Mouse (Mus musculus): Measurements from ENCODE around the gene Gm128. TPM values are rescaled to one million over a fixed set of nuclear protein-coding genes. Genes with fewer than 3 reads are reported as not detected.

The Gm128 gene
- polyA plus RNA-seq, 2 experiments, result 0.12 to 0.19 TPM

GRCm38 (mm10) chr3:95280747-95281146 lies 39.3 kb upstream of the Gm128 start:
- no peak for ATAC-seq (ENCODE audit: insufficient read depth)

GRCm38 (mm10) chr3:95277149-95277551 lies 35.8 kb upstream of the Gm128 start:
- ATAC-seq (ENCODE audit: insufficient read depth) (no peak), DNase-seq (ENCODE audit: low read depth in 3 of 3, low spot score in 3 of 3) (peak in 2 of 3 experiments; percentile 57 to 70)
- 64% methylated on average over 1 of the region's 1 CpGs for WGBS (ENCODE audit: insufficient replicate concordance)
- Histone ChIP-seq H3K4me1 (replicated peaks; ENCODE audit: control insufficient read depth in 2 of 2, insufficient read depth in 2 of 2, low read length in 1 of 2) (peaks cover 17 to 29% of the 10 kb centered on the region in 2 experiments), H3K4me2 (ENCODE audit: low read depth) (no peak overlapping the region), H3K27me3 (ENCODE audit: control insufficient read depth, insufficient read depth, low read length) (no peaks in the 10 kb centered on the region), H3K4me3 (ENCODE audit: insufficient read depth in 1 of 2, low read depth in 2 of 2, low read length in 2 of 2) (no peak overlapping the region), H3K9me3 (ENCODE audit: control insufficient read depth, low read length) (no peaks in the 10 kb centered on the region), H3K27ac (peak overlapping the region; percentile 30), H3K9ac (replicated peaks) (no peak overlapping the region), H3K36me3 (replicated peaks; ENCODE audit: control insufficient read depth, insufficient read depth, low read depth) (no peaks in the 10 kb centered on the region)
- no peak for TF ChIP-seq EP300 (IDR thresholded peaks at IDR 0.05; ENCODE audit: low read depth)
- TF ChIP-seq CTCF (IDR thresholded peaks at IDR 0.05; ENCODE audit: low read depth), result no peak

More at GRCm38 (mm10) chr3:95280747-95281146, 39.3 kb upstream of the Gm128 start:
- peak overlapping the region; percentile 85 for H3K27ac ChIP-seq
- 12% methylated on average over 8 of the region's 8 CpGs for WGBS (ENCODE audit: insufficient replicate concordance)
- H3K9ac ChIP-seq (replicated peaks), result peak overlapping the region; percentile 95
- peak overlapping the region; percentile 87 for H3K4me2 ChIP-seq (ENCODE audit: low read depth)
- H3K9me3 ChIP-seq (ENCODE audit: control insufficient read depth, low read length), result no peaks in the 10 kb centered on the region
- peak overlapping the region; percentile 83 to 88 for H3K4me3 ChIP-seq (ENCODE audit: insufficient read depth in 1 of 2, low read depth in 2 of 2, low read length in 2 of 2)
- peaks cover 18 to 36% of the 10 kb centered on the region in 2 experiments for H3K4me1 ChIP-seq (replicated peaks; ENCODE audit: control insufficient read depth in 2 of 2, insufficient read depth in 2 of 2, low read length in 1 of 2)
- no peak for DNase-seq (ENCODE audit: low read depth in 3 of 3, low spot score in 3 of 3)
- TF ChIP-seq EP300 (IDR thresholded peaks at IDR 0.05; ENCODE audit: low read depth) (no peak), CTCF (IDR thresholded peaks at IDR 0.05; ENCODE audit: low read depth) (no peak)
- no peaks in the 10 kb centered on the region for H3K27me3 ChIP-seq (ENCODE audit: control insufficient read depth, insufficient read depth, low read length)
- H3K36me3 ChIP-seq (replicated peaks; ENCODE audit: control insufficient read depth, insufficient read depth, low read depth), result no peaks in the 10 kb centered on the region; the same call in 1 of the 2 replicates

GRCm38 (mm10) chr3:95276428-95276934 lies 35.1 kb upstream of the Gm128 start:
- Histone ChIP-seq H3K4me3 (ENCODE audit: insufficient read depth in 1 of 2, low read depth in 2 of 2, low read length in 2 of 2) (no peak overlapping the region), H3K27me3 (ENCODE audit: control insufficient read depth, insufficient read depth, low read length) (no peaks in the 10 kb centered on the region), H3K4me2 (ENCODE audit: low read depth) (no peak overlapping the region), H3K27ac (peak overlapping the region; percentile 30), H3K9ac (replicated peaks) (no peak overlapping the region), H3K36me3 (replicated peaks; ENCODE audit: control insufficient read depth, insufficient read depth, low read depth) (no peaks in the 10 kb centered on the region), H3K4me1 (replicated peaks; ENCODE audit: control insufficient read depth in 2 of 2, insufficient read depth in 2 of 2, low read length in 1 of 2) (peaks cover 17 to 29% of the 10 kb centered on the region in 2 experiments), H3K9me3 (ENCODE audit: control insufficient read depth, low read length) (no peaks in the 10 kb centered on the region)
- TF ChIP-seq EP300 (IDR thresholded peaks at IDR 0.05; ENCODE audit: low read depth) (no peak), CTCF (IDR thresholded peaks at IDR 0.05; ENCODE audit: low read depth) (no peak)
- 40% methylated on average over 5 of the region's 5 CpGs for WGBS (ENCODE audit: insufficient replicate concordance)
- ATAC-seq (ENCODE audit: insufficient read depth), result no peak
- DNase-seq (ENCODE audit: low read depth in 3 of 3, low spot score in 3 of 3), result no peak

GRCm38 (mm10) chr3:95275161-95275560 lies 33.8 kb upstream of the Gm128 start:
- DNase-seq (ENCODE audit: low read depth in 3 of 3, low spot score in 3 of 3) (no peak), ATAC-seq (ENCODE audit: insufficient read depth) (no peak)
- H3K27me3 ChIP-seq (ENCODE audit: control insufficient read depth, insufficient read depth, low read length), result no peaks in the 10 kb centered on the region
- peaks cover 13 to 25% of the 10 kb centered on the region in 2 experiments for H3K4me1 ChIP-seq (replicated peaks; ENCODE audit: control insufficient read depth in 2 of 2, insufficient read depth in 2 of 2, low read length in 1 of 2)
- H3K9ac ChIP-seq (replicated peaks), result no peak overlapping the region
- H3K27ac ChIP-seq, result no peak overlapping the region
- H3K4me3 ChIP-seq (ENCODE audit: insufficient read depth in 1 of 2, low read depth in 2 of 2, low read length in 2 of 2), result no peak overlapping the region
- H3K4me2 ChIP-seq (ENCODE audit: low read depth), result no peak overlapping the region
- WGBS (ENCODE audit: insufficient replicate concordance), result 51% methylated on average over 6 of the region's 6 CpGs
- H3K9me3 ChIP-seq (ENCODE audit: control insufficient read depth, low read length), result no peaks in the 10 kb centered on the region
- TF ChIP-seq EP300 (IDR thresholded peaks at IDR 0.05; ENCODE audit: low read depth) (no peak), CTCF (IDR thresholded peaks at IDR 0.05; ENCODE audit: low read depth) (no peak)
- no peaks in the 10 kb centered on the region for H3K36me3 ChIP-seq (replicated peaks; ENCODE audit: control insufficient read depth, insufficient read depth, low read depth)

GRCm38 (mm10) chr3:95274453-95274852 lies 33.1 kb upstream of the Gm128 start:
- H3K27ac ChIP-seq, result no peak overlapping the region
- no peak overlapping the region for H3K4me2 ChIP-seq (ENCODE audit: low read depth)
- TF ChIP-seq EP300 (IDR thresholded peaks at IDR 0.05; ENCODE audit: low read depth) (no peak), CTCF (IDR thresholded peaks at IDR 0.05; ENCODE audit: low read depth) (peak; percentile 43)
- no peak overlapping the region for H3K4me3 ChIP-seq (ENCODE audit: insufficient read depth in 1 of 2, low read depth in 2 of 2, low read length in 2 of 2)
- peaks cover 8 to 20% of the 10 kb centered on the region in 2 experiments for H3K4me1 ChIP-seq (replicated peaks; ENCODE audit: control insufficient read depth in 2 of 2, insufficient read depth in 2 of 2, low read length in 1 of 2)
- H3K27me3 ChIP-seq (ENCODE audit: control insufficient read depth, insufficient read depth, low read length), result no peaks in the 10 kb centered on the region
- no peak for ATAC-seq (ENCODE audit: insufficient read depth)
- no peaks in the 10 kb centered on the region for H3K9me3 ChIP-seq (ENCODE audit: control insufficient read depth, low read length)
- WGBS (ENCODE audit: insufficient replicate concordance), result 84% methylated on average over 4 of the region's 4 CpGs
- H3K9ac ChIP-seq (replicated peaks), result no peak overlapping the region
- DNase-seq (ENCODE audit: low read depth in 3 of 3, low spot score in 3 of 3), result no peak
- no peaks in the 10 kb centered on the region for H3K36me3 ChIP-seq (replicated peaks; ENCODE audit: control insufficient read depth, insufficient read depth, low read depth)

Measured in liver, embryonic 14.5 days (tissue).